Mouse (Mus musculus): ENCODE measurements around the gene Fbxl15. TPM values are rescaled to one million over a fixed set of nuclear protein-coding genes. Genes with fewer than 3 reads are reported as not detected.

The Fbxl15 gene
- total and polyA plus RNA-seq, 2 experiments from 2014 or later = 37.2 to 50.3 TPM

DNA sequence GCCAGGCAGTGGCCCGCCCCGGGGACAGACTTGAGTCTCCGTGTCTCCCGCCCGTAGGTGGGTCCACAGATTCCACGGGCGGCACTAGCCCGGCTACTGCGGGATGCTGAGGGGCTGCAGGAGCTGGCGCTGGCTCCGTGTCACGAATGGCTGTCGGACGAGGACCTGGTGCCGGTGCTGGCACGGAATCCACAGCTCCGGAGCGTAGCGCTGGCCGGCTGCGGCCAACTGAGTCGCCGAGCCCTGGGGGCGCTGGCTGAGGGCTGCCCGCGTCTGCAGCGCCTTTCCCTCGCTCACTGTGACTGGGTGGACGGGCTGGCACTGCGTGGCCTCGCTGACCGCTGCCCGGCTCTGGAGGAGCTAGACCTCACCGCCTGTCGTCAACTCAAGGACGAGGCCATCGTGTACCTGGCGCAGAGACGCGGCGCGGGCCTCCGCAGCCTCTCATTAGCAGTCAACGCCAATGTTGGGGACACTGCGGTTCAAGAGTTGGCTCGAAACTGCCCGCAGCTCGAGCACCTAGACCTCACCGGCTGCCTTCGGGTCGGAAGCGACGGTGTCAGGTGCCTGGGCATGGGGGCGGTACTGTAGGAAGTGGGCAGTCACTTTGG is 1.2 kb downstream of the Fbxl15 start:
- H3K36me3 ChIP-seq (ENCODE audit: insufficient read depth) = peaks cover 25% of the 10 kb centered on the region
- H3K9ac ChIP-seq = peak overlapping the region; percentile 74
- H3K4me3 ChIP-seq (ENCODE audit: low read depth, low read length) = peak overlapping the region; percentile 69
- H3K4me2 ChIP-seq (ENCODE audit: low read depth) = peak overlapping the region; percentile 95
- 2% methylated on average over 54 of the region's 54 CpGs for WGBS
- DNase-seq (no peak), ATAC-seq (no peak; the same call in 1 of the 2 replicates)
- H3K9me3 ChIP-seq (ENCODE audit: low read length) = no peaks in the 10 kb centered on the region
- no peak for TF ChIP-seq CTCF (IDR thresholded peaks at IDR 0.05; ENCODE audit: low read depth)
- H3K27ac ChIP-seq (ENCODE audit: low read depth, low read length) = peak overlapping the region; percentile 97
- peaks cover 6% of the 10 kb centered on the region for H3K4me1 ChIP-seq (ENCODE audit: insufficient read depth)
- H3K27me3 ChIP-seq (ENCODE audit: insufficient read depth, low read length) = no peaks in the 10 kb centered on the region

DNA sequence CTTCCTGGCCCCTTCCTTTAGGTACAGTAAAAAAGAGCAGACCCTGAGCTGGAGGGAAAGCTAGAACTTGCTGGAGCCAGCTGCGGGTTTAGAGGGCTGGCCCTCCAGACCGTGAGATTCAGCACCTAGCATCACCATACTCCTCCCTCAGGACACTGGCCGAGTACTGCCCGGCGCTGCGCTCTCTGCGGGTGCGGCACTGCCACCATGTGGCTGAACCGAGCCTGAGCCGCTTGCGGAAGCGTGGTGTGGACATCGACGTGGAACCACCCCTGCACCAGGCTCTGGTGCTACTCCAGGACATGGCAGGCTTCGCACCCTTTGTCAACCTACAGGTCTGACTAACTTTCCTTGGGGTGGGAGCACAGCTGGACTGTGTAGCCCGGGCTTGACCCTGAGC is 2.0 kb downstream of the Fbxl15 start:
- DNase-seq = peak; percentile 73
- 5% methylated on average over 16 of the region's 16 CpGs for WGBS
- no peaks in the 10 kb centered on the region for H3K27me3 ChIP-seq (ENCODE audit: insufficient read depth, low read length)
- H3K4me1 ChIP-seq (ENCODE audit: insufficient read depth) = peaks cover 3% of the 10 kb centered on the region; the same call in 1 of the 2 replicates
- no peak overlapping the region for H3K4me3 ChIP-seq (ENCODE audit: low read depth, low read length)
- peak; percentile 85 for TF ChIP-seq CTCF (IDR thresholded peaks at IDR 0.05; ENCODE audit: low read depth)
- no peak overlapping the region for H3K27ac ChIP-seq (ENCODE audit: low read depth, low read length)
- H3K36me3 ChIP-seq (ENCODE audit: insufficient read depth) = peaks cover 25% of the 10 kb centered on the region
- ATAC-seq = no peak
- peak overlapping the region; percentile 19 for H3K4me2 ChIP-seq (ENCODE audit: low read depth)
- H3K9ac ChIP-seq = no peak overlapping the region
- H3K9me3 ChIP-seq (ENCODE audit: low read length) = no peaks in the 10 kb centered on the region

DNA sequence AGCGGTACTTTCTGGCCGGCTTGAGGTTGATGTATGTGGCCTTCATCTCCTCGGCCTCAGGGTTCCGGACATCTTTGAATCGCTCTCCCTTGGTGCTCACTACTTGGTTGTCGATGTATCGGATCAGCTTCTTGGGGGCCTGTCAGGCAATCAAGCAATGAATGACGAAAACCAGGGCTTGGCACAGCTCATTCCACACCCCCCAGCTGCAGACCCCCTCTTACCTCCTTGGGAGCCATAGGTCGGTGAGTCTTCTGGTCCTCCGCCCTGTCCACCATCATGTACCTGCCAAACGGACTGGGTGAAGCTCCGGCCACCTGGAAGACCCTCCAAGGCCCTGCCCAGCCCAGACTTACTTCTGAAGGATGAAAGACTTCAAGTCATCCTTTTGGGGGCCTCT is 2.7 kb downstream of the Fbxl15 start:
- WGBS = 94% methylated on average over 12 of the region's 12 CpGs
- Histone ChIP-seq H3K9me3 (ENCODE audit: low read length) (no peaks in the 10 kb centered on the region), H3K4me1 (ENCODE audit: insufficient read depth) (peaks cover 3% of the 10 kb centered on the region; the same call in 1 of the 2 replicates), H3K36me3 (ENCODE audit: insufficient read depth) (peaks cover 25% of the 10 kb centered on the region), H3K27ac (ENCODE audit: low read depth, low read length) (no peak overlapping the region), H3K4me2 (ENCODE audit: low read depth) (no peak overlapping the region), H3K27me3 (ENCODE audit: insufficient read depth, low read length) (no peaks in the 10 kb centered on the region), H3K4me3 (ENCODE audit: low read depth, low read length) (no peak overlapping the region), H3K9ac (no peak overlapping the region)
- TF ChIP-seq CTCF (IDR thresholded peaks at IDR 0.05; ENCODE audit: low read depth) = no peak
- DNase-seq (no peak), ATAC-seq (no peak)

DNA sequence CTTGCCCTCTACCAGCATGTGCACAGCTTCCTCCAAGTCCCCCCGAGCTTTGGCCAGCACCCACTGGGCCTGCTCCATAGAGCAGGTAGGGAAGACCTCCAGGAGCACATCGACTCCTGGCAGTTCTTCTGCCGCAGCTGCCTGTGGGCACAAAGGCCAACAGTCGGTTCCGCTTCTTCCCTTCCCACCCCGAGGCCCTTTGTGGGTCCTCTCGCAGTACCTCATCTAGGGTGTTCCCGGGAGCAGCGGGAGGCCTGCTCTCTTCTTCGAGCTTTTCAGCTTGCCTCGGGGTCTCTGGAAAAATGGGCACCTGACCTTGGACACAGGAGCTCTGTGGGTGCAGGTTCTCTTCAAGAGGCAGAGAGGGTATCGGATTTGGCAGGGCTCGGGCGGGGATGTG is 3.3 kb downstream of the Fbxl15 start:
- Histone ChIP-seq H3K27me3 (ENCODE audit: insufficient read depth, low read length) (no peaks in the 10 kb centered on the region), H3K36me3 (ENCODE audit: insufficient read depth) (peaks cover 25% of the 10 kb centered on the region), H3K9ac (no peak overlapping the region), H3K9me3 (ENCODE audit: low read length) (no peaks in the 10 kb centered on the region), H3K4me2 (ENCODE audit: low read depth) (no peak overlapping the region), H3K4me1 (ENCODE audit: insufficient read depth) (peaks cover 3% of the 10 kb centered on the region; the same call in 1 of the 2 replicates), H3K27ac (ENCODE audit: low read depth, low read length) (no peak overlapping the region), H3K4me3 (ENCODE audit: low read depth, low read length) (no peak overlapping the region)
- ATAC-seq (no peak), DNase-seq (no peak)
- no peak for TF ChIP-seq CTCF (IDR thresholded peaks at IDR 0.05; ENCODE audit: low read depth)
- 95% methylated on average over 14 of the region's 14 CpGs for WGBS

DNA sequence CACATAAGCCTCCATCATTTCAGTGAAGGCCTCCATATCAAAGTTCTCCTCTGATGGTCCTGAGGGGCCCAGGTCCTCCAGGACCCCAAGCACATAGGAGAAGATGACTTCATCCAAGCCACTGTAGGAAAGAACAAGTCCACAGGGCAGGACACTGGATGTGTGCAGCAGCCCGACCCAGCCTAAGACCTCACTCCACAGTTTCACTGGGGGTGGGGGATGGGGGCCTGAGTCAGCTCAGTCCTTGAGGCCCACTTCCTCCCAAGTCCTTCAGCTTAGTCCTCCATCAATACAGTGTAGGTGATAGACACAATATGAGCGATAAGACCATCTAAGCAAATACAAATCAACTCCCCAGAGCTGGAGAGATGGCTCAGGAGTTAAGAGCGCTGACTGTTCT is 4.0 kb downstream of the Fbxl15 start:
- peaks cover 25% of the 10 kb centered on the region for H3K36me3 ChIP-seq (ENCODE audit: insufficient read depth)
- no peaks in the 10 kb centered on the region for H3K9me3 ChIP-seq (ENCODE audit: low read length)
- H3K27me3 ChIP-seq (ENCODE audit: insufficient read depth, low read length) = no peaks in the 10 kb centered on the region
- DNase-seq (no peak), ATAC-seq (no peak)
- WGBS = 85% methylated on average over 3 of the region's 3 CpGs
- H3K4me1 ChIP-seq (ENCODE audit: insufficient read depth) = peaks cover 3% of the 10 kb centered on the region; the same call in 1 of the 2 replicates
- no peak overlapping the region for H3K9ac ChIP-seq
- no peak overlapping the region for H3K27ac ChIP-seq (ENCODE audit: low read depth, low read length)
- H3K4me2 ChIP-seq (ENCODE audit: low read depth) = no peak overlapping the region
- H3K4me3 ChIP-seq (ENCODE audit: low read depth, low read length) = no peak overlapping the region
- no peak for TF ChIP-seq CTCF (IDR thresholded peaks at IDR 0.05; ENCODE audit: low read depth)

DNA sequence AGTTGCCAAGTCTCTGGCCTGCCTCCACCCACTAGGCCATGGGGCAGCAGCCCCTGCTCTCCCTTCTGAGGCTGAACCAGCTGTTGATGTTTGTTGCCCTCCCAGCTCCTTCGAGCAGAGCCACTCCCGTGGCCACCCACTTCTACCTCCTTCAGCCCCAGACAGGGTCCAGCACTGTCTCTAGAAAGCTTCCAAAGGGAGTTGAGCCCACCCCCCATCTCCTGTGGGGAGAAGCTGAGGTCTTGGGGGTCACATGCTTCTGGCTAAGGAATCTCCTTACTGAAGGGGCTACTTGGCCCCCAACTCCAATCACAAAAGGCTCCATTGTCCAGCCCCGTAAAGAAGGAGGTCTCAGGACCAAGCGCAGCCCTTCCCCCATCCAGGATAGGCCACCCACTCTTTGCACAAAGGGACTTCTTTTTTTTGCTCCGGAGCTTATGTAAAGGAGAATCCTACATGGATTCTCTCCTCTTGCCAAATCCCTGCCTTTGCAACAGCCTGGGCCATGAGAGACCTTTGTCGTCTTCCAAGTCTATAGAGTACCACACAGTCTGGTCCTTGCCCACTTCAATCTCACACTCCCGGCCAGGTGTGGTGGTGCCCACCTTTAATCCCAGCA is 4.8 kb downstream of the Fbxl15 start:
- 26% methylated on average over 7 of the region's 7 CpGs for WGBS

DNA sequence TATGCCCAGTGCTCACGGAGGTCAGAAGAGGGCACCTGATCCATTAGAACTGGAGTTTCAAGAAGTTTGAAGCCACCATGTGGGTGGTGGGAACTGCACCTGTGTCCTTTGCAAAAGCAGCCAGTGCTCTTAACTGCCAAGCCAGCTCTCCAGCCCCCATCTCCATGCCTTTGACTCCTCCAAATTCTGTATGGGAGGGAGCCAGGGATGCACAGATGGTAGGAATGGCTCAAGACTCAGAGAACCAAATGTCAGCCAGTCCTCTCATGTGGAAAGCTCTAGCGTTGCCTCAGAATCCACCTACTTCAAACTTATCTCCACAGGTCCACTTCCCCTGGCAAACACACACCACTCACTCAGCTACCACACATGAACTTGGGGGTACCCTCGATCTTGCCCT is 5.9 kb downstream of the Fbxl15 start:
- WGBS = 79% methylated on average over 3 of the region's 3 CpGs
- Histone ChIP-seq H3K9ac (no peak overlapping the region), H3K27ac (ENCODE audit: low read depth, low read length) (no peak overlapping the region), H3K27me3 (ENCODE audit: insufficient read depth, low read length) (no peaks in the 10 kb centered on the region), H3K9me3 (ENCODE audit: low read length) (no peaks in the 10 kb centered on the region), H3K4me3 (ENCODE audit: low read depth, low read length) (no peak overlapping the region), H3K4me1 (ENCODE audit: insufficient read depth) (peaks cover 12% of the 10 kb centered on the region), H3K36me3 (ENCODE audit: insufficient read depth) (peaks cover 25% of the 10 kb centered on the region), H3K4me2 (ENCODE audit: low read depth) (no peak overlapping the region)
- no peak for ATAC-seq
- no peak for TF ChIP-seq CTCF (IDR thresholded peaks at IDR 0.05; ENCODE audit: low read depth)
- no peak for DNase-seq

More for the DNA sequence above, 4.8 kb downstream of the Fbxl15 start:
- H3K4me3 ChIP-seq (ENCODE audit: low read depth, low read length) = no peak overlapping the region
- DNase-seq (no peak), ATAC-seq (no peak)
- H3K9me3 ChIP-seq (ENCODE audit: low read length) = no peaks in the 10 kb centered on the region
- no peak for TF ChIP-seq CTCF (IDR thresholded peaks at IDR 0.05; ENCODE audit: low read depth)
- H3K36me3 ChIP-seq (ENCODE audit: insufficient read depth) = peaks cover 25% of the 10 kb centered on the region
- peaks cover 10% of the 10 kb centered on the region for H3K4me1 ChIP-seq (ENCODE audit: insufficient read depth)
- no peak overlapping the region for H3K27ac ChIP-seq (ENCODE audit: low read depth, low read length)
- H3K4me2 ChIP-seq (ENCODE audit: low read depth) = no peak overlapping the region
- no peaks in the 10 kb centered on the region for H3K27me3 ChIP-seq (ENCODE audit: insufficient read depth, low read length)
- no peak overlapping the region for H3K9ac ChIP-seq

All from forebrain, postnatal 0 days (tissue).